Mouse (Mus musculus): ENCODE results near the gene Ndufs5. TPM values are rescaled to one million over a fixed set of nuclear protein-coding genes. Genes with fewer than 3 reads are reported as not detected.

Ndufs5 gene
- total and polyA plus RNA-seq, 3 experiments, result 121 to 213 (median 174) TPM

DNA sequence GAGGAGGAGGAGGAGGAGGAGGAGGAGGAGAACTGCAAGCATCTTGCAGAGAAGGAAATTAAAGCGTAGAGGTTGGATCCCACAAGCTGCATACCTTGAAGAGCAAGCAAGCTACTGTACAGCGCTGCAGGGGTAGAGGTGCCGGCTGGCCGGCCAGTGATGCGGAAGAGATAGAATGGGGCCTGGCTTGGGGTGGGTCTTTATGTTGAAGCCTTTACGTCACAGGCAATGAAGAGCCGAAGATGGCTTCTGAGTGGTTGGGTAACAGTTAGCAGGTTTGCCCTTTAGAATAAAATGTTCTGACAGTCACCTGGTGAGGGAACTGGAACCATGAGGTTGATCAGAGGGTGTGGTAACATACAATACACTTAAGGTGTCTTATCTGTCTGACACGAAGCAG is 35.7 kb downstream of the Ndufs5 start:
- Histone ChIP-seq H3K27me3 (replicated peaks) (peaks cover 58% of the 10 kb centered on the region), H3K9me3 (replicated peaks; ENCODE audit: low read length) (peaks cover 5% of the 10 kb centered on the region), H3K4me1 (ENCODE audit: control insufficient read depth in 1 of 2, insufficient read depth in 2 of 2) (peaks cover 4 to 6% of the 10 kb centered on the region in 2 experiments; a peak in 3 of 4 replicates), H3K36me3 (replicated peaks in 1 of 2; ENCODE audit: control insufficient read depth in 1 of 2, insufficient read depth in 1 of 2, low read length in 1 of 2) (no peaks in the 10 kb centered on the region), H3K4me3 (replicated peaks in 1 of 3; ENCODE audit: low read depth in 2 of 3, low read length in 2 of 3, poor library complexity in 1 of 3) (no peak overlapping the region), H3K79me2 (replicated peaks; ENCODE audit: control insufficient read depth, extremely low read depth, insufficient read depth, poor library complexity, severe bottlenecking) (no peaks in the 10 kb centered on the region), H3K27ac (ENCODE audit: insufficient read depth, low read depth) (no peak overlapping the region), H3K4me2 (ENCODE audit: insufficient read depth, low read depth, poor library complexity, severe bottlenecking) (no peak overlapping the region), H3K9ac (ENCODE audit: insufficient read depth, low read depth) (no peak overlapping the region)
- DNase-seq (ENCODE audit: extremely low read depth), result no peak
- dilution Hi-C loops (cut with MboI; ENCODE audit: extremely low pct_ligation_motif_present, extremely low pct_unique_long_range_greater_than_20kb, low sequenced_read_pairs) (no loop called here), in situ Hi-C loops (cut with MboI; ENCODE audit: low pct_ligation_motif_present, low pct_unique_long_range_greater_than_20kb, low sequenced_read_pairs) (no loop called here)
- TF ChIP-seq USF1 (IDR thresholded peaks at IDR 0.05; ENCODE audit: low read depth, low read length) (no peak), ZKSCAN1 (IDR thresholded peaks at IDR 0.05; ENCODE audit: borderline replicate concordance, low read depth, low read length) (no peak), IRF4 (IDR thresholded peaks at IDR 0.05; ENCODE audit: low read depth, low read length) (no peak), SIN3A (IDR thresholded peaks at IDR 0.05; ENCODE audit: low read length) (no peak), KAT2A (IDR thresholded peaks at IDR 0.05; ENCODE audit: insufficient replicate concordance, low read length) (no peak), CHD2 (IDR thresholded peaks at IDR 0.05; ENCODE audit: low read length) (no peak), MYC (IDR thresholded peaks at IDR 0.05; ENCODE audit: low read depth, low read length) (no peak), TCF12 (IDR thresholded peaks at IDR 0.05; ENCODE audit: low read depth, low read length) (no peak), CHD1 (IDR thresholded peaks at IDR 0.05; ENCODE audit: low read depth, low read length) (no peak)

DNA sequence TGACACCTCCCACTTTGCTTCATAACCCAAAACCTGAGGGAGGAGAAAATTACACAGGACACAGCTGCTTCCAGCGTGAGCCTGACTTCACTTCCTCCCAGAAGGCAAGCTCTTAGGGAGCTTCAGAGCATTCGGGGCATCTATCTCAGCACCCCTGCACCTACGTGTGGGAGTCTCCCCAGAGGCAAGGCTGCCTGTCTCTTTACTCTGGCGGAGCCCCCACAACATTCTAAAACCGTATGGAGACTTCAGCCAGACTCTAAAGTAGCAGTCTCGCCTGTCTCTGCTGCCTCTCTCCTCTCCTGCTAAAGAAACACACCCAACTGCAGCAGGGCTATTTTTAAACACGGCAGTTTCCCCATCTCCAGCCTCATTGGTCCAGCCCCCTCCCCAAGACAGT is 37.0 kb downstream of the Ndufs5 start:
- DNase-seq (ENCODE audit: extremely low read depth), result no peak
- no peak overlapping the region for H3K4me3 ChIP-seq (replicated peaks in 1 of 3; ENCODE audit: low read depth in 2 of 3, low read length in 2 of 3, poor library complexity in 1 of 3)
- H3K9me3 ChIP-seq (replicated peaks; ENCODE audit: low read length), result no peaks in the 10 kb centered on the region
- no peak overlapping the region for H3K27ac ChIP-seq (ENCODE audit: insufficient read depth, low read depth)
- H3K79me2 ChIP-seq (replicated peaks; ENCODE audit: control insufficient read depth, extremely low read depth, insufficient read depth, poor library complexity, severe bottlenecking), result no peaks in the 10 kb centered on the region
- dilution Hi-C loops (cut with MboI; ENCODE audit: extremely low pct_ligation_motif_present, extremely low pct_unique_long_range_greater_than_20kb, low sequenced_read_pairs), result no loop called here
- no peaks in the 10 kb centered on the region for H3K36me3 ChIP-seq (replicated peaks in 1 of 2; ENCODE audit: control insufficient read depth in 1 of 2, insufficient read depth in 1 of 2, low read length in 1 of 2)
- H3K9ac ChIP-seq (ENCODE audit: insufficient read depth, low read depth), result no peak overlapping the region
- H3K27me3 ChIP-seq (replicated peaks), result peaks cover 53% of the 10 kb centered on the region
- in situ Hi-C loops (cut with MboI; ENCODE audit: low pct_ligation_motif_present, low pct_unique_long_range_greater_than_20kb, low sequenced_read_pairs), result no loop called here
- H3K4me2 ChIP-seq (ENCODE audit: insufficient read depth, low read depth, poor library complexity, severe bottlenecking), result no peak overlapping the region
- TF ChIP-seq ZNF384 (IDR thresholded peaks at IDR 0.05; ENCODE audit: low read depth, low read length) (no peak), ETS1 (conservative IDR thresholded peaks at IDR 0.05; ENCODE audit: low read depth, low read length) (no peak), CTCF (conservative IDR thresholded peaks at IDR 0.05 in 1 of 2, IDR thresholded peaks at IDR 0.05 in 1 of 2; ENCODE audit: low read depth in 2 of 2, low read length in 2 of 2) (no peak), EP300 (IDR thresholded peaks at IDR 0.05; ENCODE audit: low read length) (no peak), KAT2A (IDR thresholded peaks at IDR 0.05; ENCODE audit: insufficient replicate concordance, low read length) (no peak), RCOR1 (conservative IDR thresholded peaks at IDR 0.05; ENCODE audit: low read depth, low read length) (no peak)
- H3K4me1 ChIP-seq (ENCODE audit: control insufficient read depth in 1 of 2, insufficient read depth in 2 of 2), result no peaks in the 10 kb centered on the region
